Mouse (Mus musculus) CD4-positive, CD25-positive, alpha-beta regulatory T cell, adult 4 months (primary cell): ENCODE measurements around the gene Cntn4. TPM values are rescaled to one million over a fixed set of nuclear protein-coding genes. Genes with fewer than 3 reads are reported as not detected.

Source experiments
- ATAC-seq: one replicate; pipeline ENCODE4 v1.8.0; 2017
- polyA plus RNA-seq, 2 experiments: library from polyadenylated mRNA; unstranded; fragments of 100-300 nt; shearing (Covaris generic); gene quantifications; one replicate each; pipeline ENCODE4 v1.2.1; 2017

The Cntn4 gene
- under 1 TPM in 1 of 2 experiments, not detected in 1; 0.42 TPM for polyA plus RNA-seq

DNA sequence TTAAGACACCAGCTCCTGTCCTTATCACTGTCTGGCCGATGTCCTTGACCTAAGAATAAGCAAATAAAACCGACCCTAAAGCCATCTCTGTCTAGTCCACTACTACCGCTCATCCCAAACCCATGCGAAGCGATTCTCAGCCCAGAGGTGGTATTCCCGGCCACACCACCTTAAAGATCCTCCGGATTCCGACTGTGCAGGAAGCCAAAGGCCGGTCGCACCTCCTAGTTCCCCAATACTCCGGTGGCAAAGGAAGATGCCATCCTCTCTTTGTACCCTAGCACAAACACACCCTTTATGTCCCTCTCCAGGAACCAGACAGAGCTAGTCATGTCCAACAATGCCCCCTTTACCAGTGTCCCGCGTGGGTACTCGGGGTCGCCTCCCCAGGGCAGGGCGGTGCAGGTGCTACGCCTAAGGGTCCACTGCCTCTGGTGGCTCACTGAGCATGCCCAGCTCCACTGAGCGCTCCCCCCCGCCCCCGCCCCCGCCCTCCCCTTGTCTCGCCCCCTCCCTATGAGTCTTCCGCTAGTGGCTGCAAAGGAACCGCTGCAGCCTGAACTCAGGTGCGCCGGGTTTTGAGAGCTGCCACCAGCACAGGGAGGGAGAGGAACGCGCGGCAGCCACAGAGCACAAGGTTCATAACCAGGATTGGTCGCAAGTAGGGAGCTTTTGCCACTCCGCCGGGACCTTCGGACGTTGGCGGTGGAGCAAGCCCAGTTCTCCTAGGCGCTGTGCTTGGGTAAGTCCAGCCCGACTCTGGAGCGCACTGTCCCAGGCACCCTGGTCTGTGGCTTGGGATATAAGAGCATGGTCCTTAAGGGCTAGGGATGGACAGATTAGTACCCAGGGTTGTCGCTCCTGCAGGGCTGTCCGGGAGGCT lies at the start of gene Cntn4:
TSS of gene Cntn4 (plus strand) at position 512 of the 883 bp plus-strand sequence.
- ATAC-seq: no peak

DNA sequence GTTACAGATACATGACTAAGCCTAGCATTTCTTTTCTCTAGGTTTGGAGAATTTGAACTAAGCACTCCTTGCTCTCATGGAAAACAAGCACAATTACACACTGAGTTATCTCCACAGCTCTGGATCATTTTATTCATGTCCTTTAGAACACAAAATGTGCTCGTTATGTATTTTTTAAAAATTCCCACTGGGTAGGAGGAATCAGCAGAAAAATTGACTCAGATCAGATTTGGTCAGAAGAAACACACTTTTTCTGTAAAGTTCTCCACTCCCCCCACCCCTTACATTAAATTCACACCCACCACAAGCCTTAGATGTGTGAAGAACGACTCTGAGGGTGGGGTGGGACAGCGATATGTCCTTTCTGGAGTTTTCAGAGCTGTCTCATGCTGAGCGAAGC lies 3.2 kb upstream of the Cntn4 start:
- ATAC-seq: no peak

DNA sequence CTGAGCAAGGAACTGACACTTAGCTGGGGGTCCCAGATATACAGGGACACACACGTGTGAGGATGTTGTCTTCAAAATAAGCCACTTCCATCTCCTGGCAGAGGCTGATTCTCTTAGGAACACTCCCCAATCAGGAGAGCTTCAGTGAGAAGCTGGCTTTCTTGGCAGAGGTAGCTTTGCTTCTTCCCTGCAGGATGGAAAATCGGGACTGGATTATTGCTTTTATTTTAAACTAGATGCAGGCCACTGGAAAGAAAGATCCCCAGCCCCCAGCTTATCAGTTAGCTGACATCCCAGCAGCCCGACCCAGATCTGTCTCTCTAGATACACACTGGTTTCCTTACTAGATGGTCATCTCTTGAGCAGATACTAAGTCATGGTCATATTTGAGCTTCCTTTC lies 2.4 kb upstream of the Cntn4 start:
- ATAC-seq: no peak

DNA sequence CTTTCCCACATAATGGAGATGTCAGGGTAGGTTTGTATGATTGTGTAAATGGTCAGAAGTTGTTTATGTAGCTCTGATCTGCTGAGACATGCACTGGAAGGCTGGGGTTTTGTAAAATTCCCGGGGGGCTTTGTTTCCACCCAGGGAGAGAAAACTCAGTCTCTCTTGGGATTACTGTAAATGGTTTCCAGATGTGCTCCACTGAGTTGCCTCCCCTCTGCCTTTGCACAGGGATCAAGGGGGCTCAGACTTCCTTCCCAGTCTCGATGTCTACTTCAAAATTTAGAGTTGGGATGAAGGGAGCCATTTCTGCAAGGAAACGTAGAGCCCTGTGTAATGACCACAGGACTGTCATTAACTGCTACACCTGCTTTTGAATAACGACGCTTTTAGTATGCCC lies 823 bp upstream of the Cntn4 start:
- ATAC-seq: no peak

GRCm38 (mm10) chr6:105678778-105679177 lies 1.3 kb downstream of the Cntn4 start:
- ATAC-seq: no peak

DNA sequence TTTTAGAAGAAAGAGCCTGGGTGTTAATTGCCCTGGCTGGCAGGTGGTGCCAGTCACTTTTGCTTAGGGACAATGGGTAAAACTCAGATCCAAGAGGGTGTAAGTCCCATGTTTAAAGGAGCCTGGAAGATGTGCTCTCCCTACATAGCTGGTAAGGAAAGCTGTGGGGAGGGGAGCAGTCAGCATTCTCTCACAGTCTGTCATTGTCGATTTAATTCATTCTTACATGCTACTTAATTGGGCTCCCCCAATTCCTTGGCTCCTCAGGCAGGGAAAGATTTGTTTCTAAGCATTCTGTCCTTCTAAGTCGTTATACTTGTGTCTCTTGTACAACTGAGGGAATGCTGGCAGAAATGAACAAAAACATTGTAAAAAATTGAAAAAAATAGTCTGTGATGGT lies 4.0 kb downstream of the Cntn4 start:
- no peak for ATAC-seq

GRCm38 (mm10) chr6:105683251-105683650 lies 5.8 kb downstream of the Cntn4 start:
- no peak for ATAC-seq

- ATAC-seq: no peak
These were observed 6.7 kb downstream of the Cntn4 start for GRCm38 (mm10) chr6:105684123-105684522.

DNA sequence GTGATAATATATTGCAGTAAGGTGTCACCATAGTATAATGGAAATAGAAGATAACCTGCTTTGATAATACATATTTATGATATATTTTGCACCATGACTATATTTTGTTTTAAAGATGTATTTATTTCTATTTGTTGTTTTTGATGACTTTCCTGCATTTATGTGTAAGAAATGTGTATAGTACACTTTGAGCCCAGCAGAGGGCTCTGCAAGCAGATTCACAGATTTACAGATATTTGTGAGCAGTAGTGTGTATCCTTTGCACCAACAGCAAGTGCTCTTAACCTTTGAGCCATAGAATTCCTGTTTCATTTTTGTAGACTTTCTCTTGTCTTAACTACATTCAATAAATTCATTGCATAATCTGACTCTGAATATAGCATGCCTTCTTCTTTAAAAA lies 10.7 kb downstream of the Cntn4 start:
- ATAC-seq: no peak

DNA sequence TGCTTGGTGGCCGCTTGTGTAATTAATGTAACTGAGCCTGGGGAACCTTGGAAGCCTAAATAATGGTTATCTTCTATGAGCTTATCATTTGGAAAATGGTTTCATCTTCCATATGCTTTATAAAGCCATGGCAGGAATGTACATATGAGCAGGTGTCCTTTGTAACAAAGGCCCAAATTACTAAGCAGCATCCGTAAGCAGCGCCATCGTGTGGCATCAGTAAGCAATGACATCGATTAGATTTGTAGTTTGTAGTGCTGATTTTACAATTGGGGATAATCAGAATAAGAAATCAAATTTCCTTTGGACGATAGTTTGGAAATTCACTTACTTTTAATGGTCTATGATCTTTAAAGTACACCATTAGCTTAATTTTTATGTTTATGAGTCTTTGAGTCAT lies 64.6 kb downstream of the Cntn4 start:
- ATAC-seq: no peak

DNA sequence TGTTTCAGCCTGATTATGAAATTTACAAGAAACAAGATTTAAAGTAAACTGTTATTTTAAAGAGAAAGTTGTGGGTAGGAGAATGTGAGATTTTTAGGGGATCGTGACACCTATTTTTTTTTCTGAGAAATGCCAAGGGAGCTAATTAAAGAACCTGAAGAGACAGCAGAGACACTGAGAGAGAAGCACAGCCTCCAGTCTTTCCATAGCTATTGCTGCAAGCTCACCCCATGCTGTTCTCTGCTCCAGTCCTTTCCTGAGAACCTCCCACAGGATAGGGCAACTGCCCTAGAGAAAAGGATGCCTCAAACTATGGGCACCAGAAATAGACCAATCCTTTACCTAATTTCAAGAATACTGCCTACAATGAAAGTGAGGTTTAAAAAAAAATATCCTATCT lies 103.2 kb downstream of the Cntn4 start:
- ATAC-seq: no peak

GRCm38 (mm10) chr6:105788462-105788861 lies 111.0 kb downstream of the Cntn4 start:
- no peak for ATAC-seq

DNA sequence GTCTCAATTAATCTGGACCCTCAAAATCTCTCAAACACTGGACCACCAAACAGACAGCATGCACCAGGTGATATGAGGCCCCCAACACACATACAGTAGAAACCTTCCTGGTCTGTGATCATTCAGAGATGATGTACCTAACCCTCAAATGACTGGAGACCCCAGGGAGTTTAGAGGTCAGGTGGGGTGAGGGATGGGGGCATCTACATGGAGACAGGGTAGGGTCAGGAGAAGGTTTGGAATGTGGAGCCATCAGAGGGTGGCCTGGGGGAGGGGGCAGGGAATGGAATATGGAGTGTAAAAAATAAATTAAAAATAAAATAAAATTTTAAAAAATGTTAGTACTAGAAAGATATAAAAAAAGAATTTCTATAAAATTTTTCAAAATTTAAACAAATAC lies 157.6 kb downstream of the Cntn4 start:
- no peak for ATAC-seq

GRCm38 (mm10) chr6:105847296-105847695 lies 169.8 kb downstream of the Cntn4 start:
- ATAC-seq: no peak

GRCm38 (mm10) chr6:105892838-105893237 lies 215.4 kb downstream of the Cntn4 start:
- ATAC-seq: no peak

DNA sequence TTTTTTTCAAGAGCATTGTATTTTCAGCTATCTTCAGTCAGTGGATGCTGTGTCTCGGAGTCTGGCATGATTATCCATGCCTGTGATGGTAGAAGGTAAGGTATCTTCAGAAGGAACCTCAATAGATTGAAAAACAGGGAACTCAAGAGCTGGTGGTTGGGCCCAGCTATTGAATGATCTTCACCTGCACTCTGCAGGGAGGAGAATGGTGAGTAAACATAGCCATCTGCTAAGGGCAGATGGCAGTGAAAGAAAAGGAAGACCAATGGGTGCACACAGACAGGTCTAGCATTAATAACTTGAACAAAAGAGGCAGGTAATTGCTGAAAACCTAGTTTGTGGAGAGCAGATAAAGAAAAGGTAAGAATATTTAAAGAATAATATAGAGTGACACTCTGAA lies 261.0 kb downstream of the Cntn4 start:
- no peak for ATAC-seq

GRCm38 (mm10) chr6:105939303-105939702 lies 261.8 kb downstream of the Cntn4 start:
- no peak for ATAC-seq

DNA sequence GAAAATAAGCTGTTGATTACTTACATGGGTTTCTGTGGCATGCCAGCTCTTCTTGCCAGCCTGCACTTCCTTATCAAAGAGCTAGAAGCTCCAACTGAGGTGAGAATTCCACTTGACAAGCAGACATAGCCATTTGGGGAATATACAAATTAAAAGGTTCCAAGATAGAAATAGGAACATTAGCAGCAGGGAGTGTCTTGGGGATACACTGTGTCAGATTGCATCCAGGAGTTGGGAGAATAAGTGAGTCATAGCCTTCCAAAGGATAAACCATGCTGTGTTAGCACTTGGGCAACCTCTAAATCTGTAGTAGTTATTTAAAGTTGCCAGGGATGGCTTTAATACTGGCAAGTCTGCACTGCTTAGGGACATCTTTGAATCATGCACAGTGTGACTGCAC lies 263.1 kb downstream of the Cntn4 start:
- no peak for ATAC-seq

GRCm38 (mm10) chr6:105991492-105991891 lies 314.0 kb downstream of the Cntn4 start:
- ATAC-seq: no peak

DNA sequence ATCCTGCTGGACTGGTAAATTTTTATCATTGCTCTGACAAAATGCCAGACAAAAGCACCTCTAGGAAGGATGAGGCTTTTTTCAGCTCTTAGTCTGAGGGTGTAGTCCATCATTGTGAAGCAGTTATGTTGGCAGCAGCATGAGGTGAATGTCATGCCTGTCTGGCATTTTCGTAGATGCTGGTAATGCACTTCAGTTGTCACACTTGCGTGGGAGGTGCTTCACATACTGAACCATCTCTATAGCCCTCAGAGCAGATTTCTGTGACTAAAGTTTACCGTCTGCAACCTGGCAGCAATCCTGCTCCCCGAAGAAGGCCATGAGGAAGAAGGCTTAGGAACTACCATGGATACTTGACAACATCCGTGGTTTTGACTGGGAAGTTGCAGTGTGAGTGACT lies 335.6 kb downstream of the Cntn4 start:
- no peak for ATAC-seq

GRCm38 (mm10) chr6:106015126-106015525 lies 337.7 kb downstream of the Cntn4 start:
- no peak for ATAC-seq

DNA sequence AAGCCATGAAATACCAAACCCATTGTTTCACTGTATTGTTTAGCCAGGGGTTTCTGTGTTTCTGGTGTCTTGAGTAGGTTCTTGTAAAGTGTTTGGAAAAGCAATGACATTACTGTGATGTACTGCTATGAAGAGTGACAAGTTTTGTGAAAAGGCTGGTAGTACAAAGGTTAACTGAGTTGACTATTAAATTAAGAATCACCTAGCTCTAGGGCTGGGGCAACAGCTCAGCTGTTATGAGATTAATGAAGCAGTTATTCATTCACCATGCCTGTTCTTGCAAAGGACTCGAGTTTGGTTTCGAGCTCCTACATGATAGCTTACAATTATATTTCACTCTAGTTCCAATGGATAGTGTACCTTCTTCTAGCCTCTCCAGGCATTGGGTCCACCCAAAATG lies 371.4 kb downstream of the Cntn4 start:
- no peak for ATAC-seq

DNA sequence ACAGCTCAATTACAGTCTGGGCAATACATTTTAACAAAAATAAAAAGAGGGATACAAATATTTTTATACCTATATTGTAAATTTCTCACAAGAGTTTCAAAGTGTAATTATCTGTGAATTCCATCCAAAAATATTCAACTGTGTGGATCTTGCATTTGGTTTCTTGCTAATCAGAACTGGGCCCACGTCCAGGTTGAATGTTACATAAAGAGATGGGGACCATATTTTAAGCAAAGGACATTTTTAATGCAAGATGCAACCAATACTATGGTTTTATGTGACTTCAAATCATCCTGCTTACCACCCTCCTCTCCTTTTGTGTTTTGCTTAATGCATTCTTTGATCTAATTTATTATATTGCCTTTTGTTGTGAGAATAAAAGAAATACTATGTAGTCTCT lies 378.7 kb downstream of the Cntn4 start:
- ATAC-seq: no peak

- ATAC-seq: no peak
These were observed 400.7 kb downstream of the Cntn4 start for GRCm38 (mm10) chr6:106078071-106078603.
